Mouse (Mus musculus): ENCODE results near the gene Lyzl4. TPM values are rescaled to one million over a fixed set of nuclear protein-coding genes. Genes with fewer than 3 reads are reported as not detected.
"Not testable (repeated sequence)": the region's sequence is repeated elsewhere in the genome, so short reads cannot be mapped to it uniquely, and the experiment has no call there.

Gene Lyzl4
- polyA plus RNA-seq, 1 experiment = 0.32 TPM

GRCm38 (mm10) chr9:121605414-121606278 lies 36.2 kb downstream of the Lyzl4 start:
- no peaks in the 10 kb centered on the region for H3K27me3 ChIP-seq (ENCODE audit: control insufficient read depth, insufficient read depth, low read length)
- H3K4me3 ChIP-seq (ENCODE audit: low read depth, low read length) = no peak overlapping the region
- H3K36me3 ChIP-seq (ENCODE audit: control insufficient read depth, insufficient read depth, low read length) = no peaks in the 10 kb centered on the region
- H3K4me1 ChIP-seq (ENCODE audit: control insufficient read depth, insufficient read depth, insufficient read length, low read length) = no peaks in the 10 kb centered on the region
- WGBS = 55% methylated on average over 12 of the region's 12 CpGs
- no peak overlapping the region for H3K27ac ChIP-seq (ENCODE audit: insufficient read depth, low read depth, low read length)
- TF ChIP-seq POLR2A (IDR thresholded peaks at IDR 0.05; ENCODE audit: low read depth, low read length) = no peak
- TF ChIP-seq CTCF (IDR thresholded peaks at IDR 0.05; ENCODE audit: extremely low read depth, insufficient read length, insufficient replicate concordance, low read depth, low read length) = peak; percentile 88; the same call in 1 of the 2 replicates

DNA sequence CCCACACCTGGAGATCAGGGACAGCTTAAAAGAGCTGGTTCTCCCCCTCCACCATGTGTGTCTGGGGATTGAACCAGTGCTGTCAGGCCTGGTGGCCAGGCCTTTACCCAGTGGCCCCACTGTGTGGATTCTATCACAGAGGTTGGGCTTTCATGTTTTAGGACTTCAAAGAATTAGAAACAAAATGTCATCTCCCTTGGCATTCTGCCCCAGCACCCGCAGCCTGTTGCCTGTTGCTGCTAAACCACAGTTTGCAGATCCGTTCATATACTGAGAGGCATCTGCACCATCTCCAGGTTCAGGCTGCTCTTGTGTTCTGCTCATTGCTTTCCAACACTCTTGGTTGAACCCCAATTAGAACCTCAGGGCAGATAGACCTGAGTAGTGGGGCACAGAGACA lies 39.5 kb downstream of the Lyzl4 start:
- Histone ChIP-seq H3K27ac (ENCODE audit: insufficient read depth, low read depth, low read length) (no peak overlapping the region), H3K4me1 (ENCODE audit: control insufficient read depth, insufficient read depth, insufficient read length, low read length) (no peaks in the 10 kb centered on the region), H3K4me3 (ENCODE audit: low read depth, low read length) (no peak overlapping the region), H3K27me3 (ENCODE audit: control insufficient read depth, insufficient read depth, low read length) (no peaks in the 10 kb centered on the region), H3K36me3 (ENCODE audit: control insufficient read depth, insufficient read depth, low read length) (no peaks in the 10 kb centered on the region)
- WGBS = 72% methylated on average over 2 of the region's 2 CpGs
- TF ChIP-seq CTCF (IDR thresholded peaks at IDR 0.05; ENCODE audit: extremely low read depth, insufficient read length, insufficient replicate concordance, low read depth, low read length) (no peak), POLR2A (IDR thresholded peaks at IDR 0.05; ENCODE audit: low read depth, low read length) (no peak)

DNA sequence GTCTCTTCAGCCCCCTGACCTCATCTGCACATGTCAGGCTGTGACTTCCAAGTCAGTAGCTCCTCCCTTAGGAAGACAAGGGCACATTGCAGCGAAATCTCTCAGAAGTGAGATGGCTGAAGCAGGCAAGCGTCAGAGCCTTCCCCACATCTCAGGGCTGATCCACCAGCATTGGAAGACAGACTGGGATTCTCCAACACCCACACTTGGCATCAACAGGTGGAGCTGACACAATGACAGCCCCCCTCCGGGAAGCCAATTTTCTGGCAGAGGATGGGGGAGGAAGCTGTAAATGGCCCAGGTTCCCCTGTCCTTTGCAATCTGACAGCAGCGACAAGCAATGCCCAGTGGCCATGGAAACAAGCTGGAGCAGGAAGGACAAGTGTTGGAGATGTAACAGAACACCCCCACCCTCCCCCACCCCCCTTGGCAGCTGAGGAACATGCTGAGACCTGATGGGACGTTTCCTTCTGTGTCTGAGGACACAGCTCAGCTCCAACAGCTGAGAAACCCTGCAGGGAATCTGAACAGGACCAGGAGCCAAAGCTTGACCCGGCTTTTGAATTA lies 41.0 kb downstream of the Lyzl4 start:
- no peak for TF ChIP-seq CTCF (IDR thresholded peaks at IDR 0.05; ENCODE audit: extremely low read depth, insufficient read length, insufficient replicate concordance, low read depth, low read length)
- TF ChIP-seq POLR2A (IDR thresholded peaks at IDR 0.05; ENCODE audit: low read depth, low read length) = no peak
- no peaks in the 10 kb centered on the region for H3K36me3 ChIP-seq (ENCODE audit: control insufficient read depth, insufficient read depth, low read length)
- H3K4me3 ChIP-seq (ENCODE audit: low read depth, low read length) = no peak overlapping the region
- no peaks in the 10 kb centered on the region for H3K4me1 ChIP-seq (ENCODE audit: control insufficient read depth, insufficient read depth, insufficient read length, low read length)
- 54% methylated on average over 6 of the region's 6 CpGs for WGBS
- no peak overlapping the region for H3K27ac ChIP-seq (ENCODE audit: insufficient read depth, low read depth, low read length)
- no peaks in the 10 kb centered on the region for H3K27me3 ChIP-seq (ENCODE audit: control insufficient read depth, insufficient read depth, low read length)

DNA sequence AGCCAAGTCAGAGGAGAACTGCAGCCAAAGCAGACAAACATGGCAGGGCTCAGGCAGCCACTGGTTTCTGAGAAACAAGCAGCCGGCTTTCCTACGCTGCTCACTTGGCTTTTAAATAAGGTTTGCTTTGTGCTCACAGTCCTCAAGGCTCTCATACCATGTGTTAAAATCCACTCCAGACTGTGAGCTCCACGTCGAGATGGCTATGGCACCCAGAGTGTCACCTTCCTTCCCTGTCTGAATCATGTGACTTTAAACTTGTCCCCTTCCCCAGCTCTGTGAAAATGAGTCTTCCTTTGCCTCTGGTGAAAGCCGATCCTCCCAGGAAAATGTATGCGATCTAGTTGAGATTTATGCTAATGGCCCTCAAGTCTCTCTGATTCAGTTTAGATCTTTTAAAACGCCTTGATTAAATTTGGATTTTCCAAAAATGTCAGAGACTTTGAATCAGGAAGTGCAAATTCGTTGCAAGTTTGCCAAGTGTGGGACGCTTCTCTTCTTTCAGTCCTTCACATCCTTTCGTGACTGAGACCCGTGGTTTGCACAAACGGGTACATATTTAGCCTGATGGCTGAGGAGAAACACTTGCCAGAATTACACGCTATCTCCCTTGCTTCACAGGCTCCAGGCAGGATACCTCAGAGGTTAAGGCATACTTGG lies 41.6 kb downstream of the Lyzl4 start:
- 59% methylated on average over 13 of the region's 13 CpGs for WGBS
- Histone ChIP-seq H3K4me3 (ENCODE audit: low read depth, low read length) (no peak overlapping the region), H3K4me1 (ENCODE audit: control insufficient read depth, insufficient read depth, insufficient read length, low read length) (no peaks in the 10 kb centered on the region), H3K27ac (ENCODE audit: insufficient read depth, low read depth, low read length) (no peak overlapping the region), H3K27me3 (ENCODE audit: control insufficient read depth, insufficient read depth, low read length) (no peaks in the 10 kb centered on the region), H3K36me3 (ENCODE audit: control insufficient read depth, insufficient read depth, low read length) (no peaks in the 10 kb centered on the region)
- TF ChIP-seq CTCF (IDR thresholded peaks at IDR 0.05; ENCODE audit: extremely low read depth, insufficient read length, insufficient replicate concordance, low read depth, low read length) = no peak
- TF ChIP-seq POLR2A (IDR thresholded peaks at IDR 0.05; ENCODE audit: low read depth, low read length) = no peak

DNA sequence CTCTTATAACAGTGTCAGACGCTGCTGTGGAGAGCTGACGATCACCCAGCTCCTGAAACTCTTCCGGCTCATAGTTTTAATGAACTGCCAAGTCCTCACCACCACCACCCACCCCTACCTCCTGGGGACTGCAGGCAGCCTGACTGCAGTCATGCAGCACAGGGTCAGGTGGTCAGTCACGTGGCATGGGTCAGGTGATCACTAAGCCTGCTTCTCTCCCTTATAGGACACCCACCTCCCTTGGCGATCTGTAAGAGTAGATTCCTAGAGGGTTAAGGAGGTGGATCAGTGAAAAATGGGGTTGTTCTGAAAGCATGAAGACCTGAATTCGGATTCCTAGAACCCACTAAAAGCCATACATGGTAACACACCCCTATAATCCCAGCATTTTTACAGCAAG lies 42.3 kb downstream of the Lyzl4 start:
- H3K4me1 ChIP-seq (ENCODE audit: control insufficient read depth, insufficient read depth, insufficient read length, low read length) = no peaks in the 10 kb centered on the region
- 74% methylated on average over 6 of the region's 6 CpGs for WGBS
- H3K4me3 ChIP-seq (ENCODE audit: low read depth, low read length) = no peak overlapping the region
- H3K36me3 ChIP-seq (ENCODE audit: control insufficient read depth, insufficient read depth, low read length) = no peaks in the 10 kb centered on the region
- H3K27me3 ChIP-seq (ENCODE audit: control insufficient read depth, insufficient read depth, low read length) = no peaks in the 10 kb centered on the region
- no peak overlapping the region for H3K27ac ChIP-seq (ENCODE audit: insufficient read depth, low read depth, low read length)
- TF ChIP-seq CTCF (IDR thresholded peaks at IDR 0.05; ENCODE audit: extremely low read depth, insufficient read length, insufficient replicate concordance, low read depth, low read length) (no peak), POLR2A (IDR thresholded peaks at IDR 0.05; ENCODE audit: low read depth, low read length) (no peak)

DNA sequence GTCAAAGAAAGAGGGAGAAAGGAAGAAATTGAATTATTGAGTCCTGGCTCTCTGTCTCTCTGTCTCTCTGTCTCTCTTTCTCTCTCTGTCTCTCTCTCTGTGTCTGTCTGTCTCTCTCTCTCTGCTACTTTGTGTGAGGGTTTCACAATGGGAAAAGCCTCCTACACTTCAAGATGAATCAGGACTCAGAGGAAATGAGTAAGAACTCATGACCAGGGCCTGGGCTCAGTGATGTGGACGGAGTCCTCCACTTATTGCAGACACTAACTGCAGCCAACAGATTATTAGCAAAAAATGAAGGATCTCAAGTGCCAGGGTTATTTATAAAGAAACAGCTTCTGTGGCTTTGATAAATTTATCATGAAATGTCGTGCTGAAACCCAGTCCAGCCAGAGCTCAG lies 43.8 kb downstream of the Lyzl4 start:
- Histone ChIP-seq H3K27me3 (ENCODE audit: control insufficient read depth, insufficient read depth, low read length) (no peaks in the 10 kb centered on the region), H3K4me1 (ENCODE audit: control insufficient read depth, insufficient read depth, insufficient read length, low read length) (no peaks in the 10 kb centered on the region), H3K27ac (ENCODE audit: insufficient read depth, low read depth, low read length) (no peak overlapping the region), H3K36me3 (ENCODE audit: control insufficient read depth, insufficient read depth, low read length) (no peaks in the 10 kb centered on the region), H3K4me3 (ENCODE audit: low read depth, low read length) (no peak overlapping the region)
- no peak for TF ChIP-seq CTCF (IDR thresholded peaks at IDR 0.05; ENCODE audit: extremely low read depth, insufficient read length, insufficient replicate concordance, low read depth, low read length)
- no peak for TF ChIP-seq POLR2A (IDR thresholded peaks at IDR 0.05; ENCODE audit: low read depth, low read length)
- 80% methylated on average over 2 of the region's 2 CpGs for WGBS

DNA sequence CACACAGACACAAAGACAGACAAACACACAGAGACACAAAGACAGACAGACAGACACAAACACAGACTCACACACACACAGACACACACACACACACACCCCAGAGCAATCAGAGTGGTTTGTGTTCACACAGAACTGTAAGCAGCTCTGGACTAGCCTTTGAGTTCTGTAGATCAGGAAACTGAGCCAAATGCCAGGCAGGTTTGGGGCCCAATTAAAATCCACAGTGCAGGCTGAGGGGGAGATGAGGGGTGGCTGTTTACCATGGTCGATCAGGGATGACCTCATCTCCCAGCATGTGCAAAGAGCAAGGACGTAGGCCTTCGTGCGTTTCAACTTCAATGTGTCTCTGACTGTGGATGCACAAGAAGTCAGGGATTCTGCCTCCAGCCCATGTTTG lies 47.1 kb downstream of the Lyzl4 start:
- H3K27ac ChIP-seq (ENCODE audit: insufficient read depth, low read depth, low read length) = no peak overlapping the region
- no peaks in the 10 kb centered on the region for H3K36me3 ChIP-seq (ENCODE audit: control insufficient read depth, insufficient read depth, low read length)
- H3K4me3 ChIP-seq (ENCODE audit: low read depth, low read length) = no peak overlapping the region
- no peak for TF ChIP-seq POLR2A (IDR thresholded peaks at IDR 0.05; ENCODE audit: low read depth, low read length)
- no peak for TF ChIP-seq CTCF (IDR thresholded peaks at IDR 0.05; ENCODE audit: extremely low read depth, insufficient read length, insufficient replicate concordance, low read depth, low read length)
- 73% methylated on average over 4 of the region's 4 CpGs for WGBS
- H3K27me3 ChIP-seq (ENCODE audit: control insufficient read depth, insufficient read depth, low read length) = no peaks in the 10 kb centered on the region
- H3K4me1 ChIP-seq (ENCODE audit: control insufficient read depth, insufficient read depth, insufficient read length, low read length) = no peaks in the 10 kb centered on the region

DNA sequence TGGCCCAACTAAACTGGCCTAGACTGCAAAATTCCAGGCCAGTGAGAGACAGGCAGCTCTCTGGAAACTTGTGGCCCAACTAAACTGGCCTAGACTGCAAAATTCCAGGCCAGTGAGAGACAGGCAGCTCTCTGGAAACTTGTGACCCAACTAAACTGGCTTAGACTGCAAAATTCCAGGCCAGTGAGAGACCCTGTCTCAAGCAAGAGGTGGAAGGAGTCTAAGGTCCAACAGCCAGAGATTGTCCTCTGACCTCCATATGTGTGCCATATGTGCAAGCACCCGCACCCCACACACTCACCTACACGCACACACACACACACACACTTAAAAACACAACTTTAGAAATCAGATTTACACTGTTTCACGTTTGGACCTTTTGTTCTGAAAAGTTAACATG lies 48.1 kb downstream of the Lyzl4 start:
- not testable (repeated sequence) for H3K27me3 ChIP-seq (ENCODE audit: control insufficient read depth, insufficient read depth, low read length); H3K36me3 ChIP-seq (ENCODE audit: control insufficient read depth, insufficient read depth, low read length); H3K4me1 ChIP-seq (ENCODE audit: control insufficient read depth, insufficient read depth, insufficient read length, low read length); H3K4me3 ChIP-seq (ENCODE audit: low read depth, low read length); H3K27ac ChIP-seq (ENCODE audit: insufficient read depth, low read depth, low read length)
- 86% methylated on average over 3 of the region's 3 CpGs for WGBS
